Mouse (Mus musculus): ENCODE data around the gene Eif1ad. TPM values are rescaled to one million over a fixed set of nuclear protein-coding genes. Genes with fewer than 3 reads are reported as not detected.

Eif1ad gene
- total RNA-seq, 4 experiments from 2014 or later: 16.3 to 18.8 (median 17.9) TPM

DNA sequence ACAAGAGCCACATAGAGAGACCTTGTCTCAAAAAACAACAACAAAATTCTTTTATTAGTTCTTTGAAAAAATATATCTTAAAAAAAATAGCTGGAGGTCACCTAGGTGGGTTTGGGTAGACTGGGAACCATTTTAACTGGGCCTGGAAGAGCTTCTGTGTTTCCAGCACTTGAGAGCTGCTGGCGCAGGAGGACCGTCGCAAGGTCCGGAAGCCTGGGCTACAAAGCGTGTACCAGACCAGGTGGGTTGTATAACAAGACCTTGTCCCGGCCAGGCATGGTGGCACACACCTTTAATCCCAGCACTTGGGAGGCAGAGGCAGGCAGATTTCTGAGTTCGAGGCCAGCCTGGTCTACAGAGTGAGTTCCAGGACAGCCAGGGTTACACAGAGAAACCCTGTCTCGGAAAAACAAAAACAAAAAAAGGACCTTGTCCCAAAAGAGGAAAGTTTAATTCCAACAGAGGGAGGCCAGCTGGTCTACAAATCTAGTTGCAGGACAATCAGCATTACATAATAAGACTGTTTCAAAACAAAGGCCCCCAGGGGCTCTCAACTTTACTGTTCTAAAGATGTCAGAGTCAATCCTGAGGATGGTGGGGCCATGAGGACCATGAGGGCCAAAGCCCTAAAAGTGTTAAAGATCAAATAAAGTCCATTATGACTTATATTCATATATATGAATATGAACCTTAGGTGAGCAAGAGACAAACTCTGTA, 52.4 kb downstream of the Eif1ad start:
- no peak for DNase-seq (ENCODE audit: low spot score in 2 of 2)

DNA sequence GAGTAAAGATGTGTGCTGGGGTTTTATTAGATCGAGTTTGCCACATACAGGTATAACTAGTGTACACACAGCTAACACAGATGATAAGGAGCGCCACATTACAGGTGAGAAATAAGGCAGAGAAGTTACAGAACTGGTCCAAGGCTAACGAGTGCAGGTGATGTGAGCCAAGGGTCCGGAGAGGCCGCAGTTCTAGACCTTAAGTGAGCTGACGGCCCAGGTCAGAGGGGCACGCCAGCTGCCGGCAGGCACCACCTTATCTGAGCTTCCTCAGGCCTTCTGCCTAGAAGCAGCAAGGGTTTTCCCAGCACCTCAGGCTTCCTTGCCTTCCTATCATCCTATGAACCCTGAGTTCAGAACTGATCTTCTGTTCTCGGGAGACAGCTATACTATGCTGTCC, 53.1 kb downstream of the Eif1ad start:
- DNase-seq (ENCODE audit: low spot score in 2 of 2): no peak

DNA sequence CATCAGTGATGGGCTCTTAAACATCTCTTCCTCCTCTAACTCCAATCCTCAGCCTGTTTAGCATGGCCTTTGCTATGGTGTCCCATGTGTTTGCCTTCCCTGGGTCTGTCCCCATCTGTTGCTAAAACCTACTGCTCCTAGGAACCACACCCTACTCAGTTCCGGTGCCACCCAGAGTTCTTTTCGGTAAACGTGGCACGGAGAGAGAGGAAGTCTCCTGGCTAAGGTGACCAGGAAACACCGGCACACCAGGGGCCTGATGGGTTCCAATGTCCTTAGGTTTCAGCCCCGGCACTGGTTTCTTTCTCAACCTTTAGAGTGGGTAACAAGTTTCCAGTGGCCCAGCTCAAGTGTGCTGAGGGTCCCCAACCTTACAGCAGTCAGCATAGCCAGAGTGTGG, 54.0 kb downstream of the Eif1ad start:
- no peak for DNase-seq (ENCODE audit: low spot score in 2 of 2)

Other genes with a start within 250 kb of the Eif1ad start
- 10 to 100 TPM; 60.6 to 68.9 (median 64.0) TPM for gene Klc2, start 248.2 kb upstream of the Eif1ad start, total RNA-seq (2022)
- gene Pacs1, start 93.6 kb upstream of the Eif1ad start, total RNA-seq (2022): 1 to 10 TPM; 4.5 to 6.6 (median 5.4) TPM
- gene Sf3b2, start 71.3 kb upstream of the Eif1ad start, total RNA-seq (2022): 10 to 100 TPM; 59.7 to 74.1 (median 62.9) TPM
- under 1 TPM in 1 of 4 experiments, not detected in 3; 0.17 TPM for gene Gal3st3, start 68.4 kb upstream of the Eif1ad start, total RNA-seq (2022)
- not detected for gene Catsper1, start 31.0 kb upstream of the Eif1ad start, total RNA-seq (2022)
- gene Cst6, start 17.2 kb upstream of the Eif1ad start, total RNA-seq (2022): 10 to 100 TPM; 44.0 to 55.9 (median 44.9) TPM
- gene Banf1, start 427 bp downstream of the Eif1ad start, total RNA-seq (2022): 100 to 1,000 TPM; 122 to 146 (median 135) TPM
- 10 to 100 TPM; 40.2 to 52.1 (median 45.3) TPM for gene Sart1, start 22.0 kb downstream of the Eif1ad start, total RNA-seq (2022)
- gene Tsga10ip, start 35.8 kb downstream of the Eif1ad start, total RNA-seq (2022): 1 to 10 TPM in 3 of 4 experiments, under 1 TPM in 1; 0.96 to 2.4 (median 2.0) TPM
- 100 to 1,000 TPM; 727 to 752 (median 743) TPM for gene Drap1, start 58.2 kb downstream of the Eif1ad start, total RNA-seq (2022)
- 10 to 100 TPM; 33.7 to 38.3 (median 35.8) TPM for gene AI837181, start 58.4 kb downstream of the Eif1ad start, total RNA-seq (2022)
- not detected for gene Fosl1, start 80.8 kb downstream of the Eif1ad start, total RNA-seq (2022)
- gene Ccdc85b, start 91.2 kb downstream of the Eif1ad start, total RNA-seq (2022): 1 to 10 TPM; 5.5 to 8.1 (median 6.3) TPM
- 10 to 100 TPM; 29.2 to 35.1 (median 32.8) TPM for gene Fibp, start 93.9 kb downstream of the Eif1ad start, total RNA-seq (2022)
- not detected for gene Ctsw, start 101.8 kb downstream of the Eif1ad start, total RNA-seq (2022)
- 1 to 10 TPM; 3.2 to 6.1 (median 3.8) TPM for gene Efemp2, start 107.2 kb downstream of the Eif1ad start, total RNA-seq (2022)
- gene Mus81, start 121.7 kb downstream of the Eif1ad start, total RNA-seq (2022): 10 to 100 TPM; 18.5 to 22.8 (median 21.2) TPM
- gene Cfl1, start 123.7 kb downstream of the Eif1ad start, total RNA-seq (2022): 10 to 100 TPM; 44.8 to 57.2 (median 51.2) TPM
- gene 1700020D05Rik, start 137.0 kb downstream of the Eif1ad start, total RNA-seq (2022): under 1 TPM in 3 of 4 experiments, not detected in 1; 0.31 to 0.67 (median 0.47) TPM
- gene Snx32, start 143.8 kb downstream of the Eif1ad start, total RNA-seq (2022): 1 to 10 TPM; 5.3 to 6.4 (median 5.9) TPM
- gene Ovol1, start 193.9 kb downstream of the Eif1ad start, total RNA-seq (2022): not detected
- 1 to 10 TPM; 2.0 to 2.6 (median 2.5) TPM for gene Ap5b1, start 201.3 kb downstream of the Eif1ad start, total RNA-seq (2022)
- 10 to 100 TPM; 40.5 to 63.8 (median 50.9) TPM for gene Rnaseh2c, start 235.1 kb downstream of the Eif1ad start, total RNA-seq (2022)
- 10 to 100 TPM; 17.2 to 23.9 (median 21.6) TPM for gene Kat5, start 243.5 kb downstream of the Eif1ad start, total RNA-seq (2022)